Mouse (Mus musculus) small intestine, adult 2 months (tissue): Measurements from ENCODE around the gene Ssh2. TPM values are rescaled to one million over a fixed set of nuclear protein-coding genes. Genes with fewer than 3 reads are reported as not detected.

Source experiments
- H3K27ac ChIP-seq: fragments of 200-500 bp; 2 replicates; pipeline ENCODE4 v1.5.1; 2012; ENCODE audit warnings: low read depth, low read length, control low read depth, inconsistent platforms; ENCODE audit not compliant: insufficient read depth
- H3K27me3 ChIP-seq: fragments of 200-500 bp; 2 replicates; pipeline ENCODE4 v1.6.1; 2012; ENCODE audit warnings: mild to moderate bottlenecking, moderate library complexity, low read length, inconsistent platforms; ENCODE audit not compliant: control insufficient read depth, insufficient read depth
- H3K36me3 ChIP-seq: fragments of 200-500 bp; 2 replicates; pipeline ENCODE4 v1.6.1; 2012; ENCODE audit warnings: mild to moderate bottlenecking, low read length, control low read depth, inconsistent platforms; ENCODE audit not compliant: control insufficient read depth, insufficient read depth
- H3K4me1 ChIP-seq: fragments of 200-500 bp; 2 replicates; pipeline ENCODE4 v1.6.1; 2012; ENCODE audit warnings: low read length, inconsistent platforms, mixed read lengths; ENCODE audit not compliant: control insufficient read depth, insufficient read depth, insufficient read length
- H3K4me3 ChIP-seq: fragments of 200-500 bp; 2 replicates; pipeline ENCODE4 v1.5.1; 2012; ENCODE audit warnings: low read depth, mild to moderate bottlenecking, control low read depth, inconsistent platforms, low read length, moderate library complexity
- CTCF ChIP-seq: fragments of 200-500 bp; IDR thresholded peaks from 2 replicates; pipeline ENCODE4 v1.5.1; 2012; ENCODE audit warnings: low read depth, mild to moderate bottlenecking, control low read depth, inconsistent platforms, low read length, moderate library complexity, mixed read lengths; ENCODE audit not compliant: insufficient replicate concordance, insufficient read length; ENCODE audit errors: extremely low read depth
- POLR2A ChIP-seq: fragments of 200-500 bp; IDR thresholded peaks from 2 replicates; pipeline ENCODE4 v1.6.1; 2012; ENCODE audit warnings: low read depth, mild to moderate bottlenecking, control low read depth, inconsistent platforms, low read length, moderate library complexity
- WGBS: fragments of 180-500 bp; shearing (Covaris S2); methylation state at CpG from one replicate; pipeline ENCODE4 v1.1.7; 2018; 5-methylcytosine and 5-hydroxymethylcytosine counted together
- polyA plus RNA-seq: library from polyadenylated mRNA; depleted of rRNA; stranded (reverse); fragments of >200 nt; gene quantifications from 2 replicates; pipeline ENCODE4 v1.2.3, GENCODE M21; 2012

The Ssh2 gene
- polyA plus RNA-seq, 1 experiment = 5.3 TPM

DNA sequence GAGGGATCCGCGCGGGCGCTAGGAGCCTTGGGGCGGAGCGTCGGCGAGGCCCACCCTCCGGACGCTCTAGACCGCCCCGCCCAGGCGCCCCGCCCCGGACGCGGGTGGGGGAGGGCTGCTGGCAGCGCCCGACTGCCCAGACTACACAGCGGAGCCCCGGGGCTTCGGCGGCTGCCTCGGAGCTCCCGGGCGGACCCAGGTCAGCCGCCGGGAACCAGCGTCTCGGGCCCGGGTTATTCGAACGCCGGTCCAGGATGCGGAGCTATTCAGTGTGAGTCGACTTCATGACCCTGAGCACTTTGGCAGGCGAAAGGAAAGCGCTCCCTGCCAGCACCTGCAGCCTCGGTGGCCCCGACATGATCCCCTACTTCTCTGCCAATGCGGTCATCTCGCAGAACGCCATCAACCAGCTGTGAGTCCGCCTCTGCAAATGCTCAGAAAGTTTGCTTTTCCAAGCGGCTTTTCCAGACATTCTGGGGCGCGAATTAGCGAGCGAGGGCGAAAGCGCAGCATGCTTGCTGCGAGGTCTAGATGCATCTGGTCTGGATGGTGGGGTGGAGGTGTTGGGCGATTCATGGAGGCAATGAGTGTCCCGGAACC lies 132.2 kb downstream of the Ssh2 start:
- Histone ChIP-seq H3K4me3 (peak overlapping the region; percentile 84), H3K27me3 (no peaks in the 10 kb centered on the region), H3K27ac (peak overlapping the region; percentile 53), H3K36me3 (no peaks in the 10 kb centered on the region), H3K4me1 (peaks cover 2% of the 10 kb centered on the region; the same call in 1 of the 2 replicates)
- under 1% methylated on average over 54 of the region's 54 CpGs for WGBS
- TF ChIP-seq POLR2A (peak; percentile 85), CTCF (no peak)

GRCm38 (mm10) chr11:77348985-77349384 lies 132.9 kb downstream of the Ssh2 start:
- TF ChIP-seq CTCF (no peak), POLR2A (no peak)
- 21% methylated on average over 6 of the region's 6 CpGs for WGBS
- peaks cover 2% of the 10 kb centered on the region; the same call in 1 of the 2 replicates for H3K4me1 ChIP-seq
- H3K4me3 ChIP-seq = no peak overlapping the region
- H3K27me3 ChIP-seq = no peaks in the 10 kb centered on the region
- H3K36me3 ChIP-seq = no peaks in the 10 kb centered on the region
- peak overlapping the region; percentile 53; the same call in 1 of the 2 replicates for H3K27ac ChIP-seq

- H3K4me1 ChIP-seq = peaks cover 2% of the 10 kb centered on the region; the same call in 1 of the 2 replicates
- 67% methylated on average over 2 of the region's 2 CpGs for WGBS
- no peaks in the 10 kb centered on the region for H3K36me3 ChIP-seq
- TF ChIP-seq CTCF = no peak
- TF ChIP-seq POLR2A = no peak
- H3K27ac ChIP-seq = no peak overlapping the region; the same call in 1 of the 2 replicates
- no peaks in the 10 kb centered on the region for H3K27me3 ChIP-seq
- no peak overlapping the region for H3K4me3 ChIP-seq
These were observed 133.6 kb downstream of the Ssh2 start for GRCm38 (mm10) chr11:77349698-77350097.

DNA sequence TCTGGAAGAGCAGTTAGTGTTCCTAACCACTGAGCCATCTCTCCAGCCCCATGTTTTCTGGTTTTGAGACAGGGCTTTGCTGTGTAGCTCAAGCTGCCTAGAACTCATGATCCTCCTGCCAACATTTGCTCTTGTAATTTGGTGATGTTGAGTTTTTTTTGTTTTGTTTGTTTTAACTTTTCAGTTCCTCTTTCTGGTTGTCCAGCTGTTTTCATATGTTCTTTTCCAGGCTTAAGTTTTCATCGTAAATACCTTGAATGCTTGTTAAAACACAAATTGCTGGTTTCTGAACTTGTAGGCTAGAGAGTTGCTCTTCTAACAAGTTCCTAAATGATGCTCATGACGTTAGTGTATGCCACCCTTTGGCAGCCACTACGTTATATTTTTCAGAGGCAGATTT lies 139.0 kb downstream of the Ssh2 start:
- H3K27me3 ChIP-seq = no peaks in the 10 kb centered on the region
- H3K4me1 ChIP-seq = peaks cover 2% of the 10 kb centered on the region; the same call in 1 of the 2 replicates
- peak overlapping the region; percentile 45; the same call in 1 of the 2 replicates for H3K27ac ChIP-seq
- 77% methylated on average over 3 of the region's 3 CpGs for WGBS
- no peak overlapping the region for H3K4me3 ChIP-seq
- no peak for TF ChIP-seq POLR2A
- TF ChIP-seq CTCF = no peak
- H3K36me3 ChIP-seq = no peaks in the 10 kb centered on the region

DNA sequence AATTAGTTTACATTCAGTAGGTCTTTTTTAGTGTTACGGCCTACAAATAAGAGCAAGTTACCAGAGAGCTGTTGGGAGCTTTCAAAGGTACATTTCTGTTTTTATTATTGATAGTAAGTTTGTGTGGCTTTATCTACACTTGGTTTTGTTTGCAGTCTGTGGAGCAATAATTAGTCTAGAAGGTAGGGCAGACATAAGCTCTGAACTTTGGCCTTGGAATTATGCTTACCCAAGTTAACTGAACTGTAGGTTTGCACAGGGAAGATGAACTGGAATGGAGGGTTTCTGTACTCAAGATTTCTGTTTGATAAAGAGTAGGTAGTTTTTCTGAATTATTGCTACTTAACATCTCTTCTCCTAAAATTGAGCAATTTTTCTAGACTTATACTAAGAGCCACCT lies 141.8 kb downstream of the Ssh2 start:
- Histone ChIP-seq H3K36me3 (0 out of 2 replicates have a peak, but pooled peaks cover 2% of the 10 kb centered on the region), H3K4me1 (peaks cover 10% of the 10 kb centered on the region; the same call in 1 of the 2 replicates), H3K27ac (no peak overlapping the region), H3K4me3 (no peak overlapping the region), H3K27me3 (no peaks in the 10 kb centered on the region)
- TF ChIP-seq POLR2A = no peak
- no peak for TF ChIP-seq CTCF
- 35% methylated on average over 1 of the region's 1 CpGs for WGBS

- Histone ChIP-seq H3K27ac (no peak overlapping the region), H3K36me3 (0 out of 2 replicates have a peak, but pooled peaks cover 2% of the 10 kb centered on the region), H3K4me1 (peaks cover 11% of the 10 kb centered on the region; the same call in 1 of the 2 replicates), H3K27me3 (no peaks in the 10 kb centered on the region), H3K4me3 (no peak overlapping the region)
- 28% methylated on average over 2 of the region's 2 CpGs for WGBS
- TF ChIP-seq CTCF (no peak), POLR2A (no peak)
These were observed 147.4 kb downstream of the Ssh2 start for GRCm38 (mm10) chr11:77363476-77363875.

- TF ChIP-seq POLR2A = no peak
- Histone ChIP-seq H3K4me1 (peaks cover 11% of the 10 kb centered on the region; the same call in 1 of the 2 replicates), H3K4me3 (no peak overlapping the region), H3K36me3 (0 out of 2 replicates have a peak, but pooled peaks cover 2% of the 10 kb centered on the region), H3K27ac (no peak overlapping the region), H3K27me3 (no peaks in the 10 kb centered on the region)
- WGBS = 43% methylated on average over 1 of the region's 1 CpGs
These were observed 148.3 kb downstream of the Ssh2 start for GRCm38 (mm10) chr11:77364376-77364775.
